Mouse (Mus musculus): ENCODE measurements around the gene Pias4.
"Not testable (repeated sequence)": the region's sequence is repeated elsewhere in the genome, so short reads cannot be mapped to it uniquely, and the experiment has no call there.

Pias4 gene

GRCm38 (mm10) chr10:81190912-81191321 is 23.2 kb upstream of the Pias4 start:
- no peak for DNase-seq (ENCODE audit: low spot score)

DNA sequence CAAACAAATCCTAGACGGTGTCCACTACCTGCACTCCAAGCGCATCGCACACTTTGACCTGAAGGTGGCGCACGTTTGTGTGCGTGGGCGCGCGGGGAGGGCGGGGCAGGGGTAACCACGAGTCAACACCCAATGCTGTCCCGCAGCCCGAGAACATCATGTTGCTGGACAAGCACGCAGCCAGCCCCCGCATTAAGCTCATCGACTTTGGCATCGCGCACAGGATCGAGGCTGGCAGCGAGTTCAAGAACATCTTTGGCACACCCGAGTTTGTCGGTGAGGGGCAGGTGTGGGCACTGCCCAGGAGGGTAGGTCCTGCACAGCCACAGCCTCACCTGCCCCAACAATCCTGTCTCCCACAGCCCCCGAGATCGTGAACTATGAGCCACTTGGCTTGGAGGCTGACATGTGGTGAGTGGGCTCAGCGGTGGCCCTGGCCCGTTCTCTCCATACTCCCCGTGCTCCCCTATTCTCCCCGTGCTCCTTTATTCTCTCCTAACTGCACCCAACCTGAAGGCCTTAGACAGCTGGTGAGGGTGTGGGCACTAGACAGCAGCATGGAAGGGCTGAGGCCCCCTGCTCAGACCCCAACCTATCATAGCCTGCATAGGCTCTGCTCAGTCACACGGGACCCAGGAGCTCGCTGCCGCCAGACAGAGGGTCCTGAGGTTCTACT is 22.7 kb upstream of the Pias4 start:
- no peak for DNase-seq (ENCODE audit: low spot score)

DNA sequence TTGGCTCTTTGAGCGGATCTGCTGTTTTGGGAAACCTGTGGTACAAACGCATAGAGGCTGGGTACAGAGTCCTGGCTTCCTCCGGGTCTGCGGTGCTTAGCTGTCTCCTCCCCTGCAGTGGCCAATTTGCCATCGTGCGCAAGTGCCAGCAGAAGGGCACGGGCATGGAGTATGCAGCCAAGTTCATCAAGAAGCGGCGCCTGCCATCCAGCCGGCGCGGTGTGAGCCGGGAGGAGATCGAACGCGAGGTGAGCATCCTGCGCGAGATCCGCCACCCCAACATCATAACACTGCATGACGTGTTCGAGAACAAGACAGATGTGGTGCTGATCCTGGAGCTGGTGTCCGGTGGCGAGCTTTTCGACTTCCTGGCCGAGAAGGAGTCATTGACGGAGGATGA is 22.1 kb upstream of the Pias4 start:
- no peak for DNase-seq (ENCODE audit: low spot score)

GRCm38 (mm10) chr10:81187161-81187560 is 19.4 kb upstream of the Pias4 start:
- DNase-seq (ENCODE audit: low spot score): no peak

DNA sequence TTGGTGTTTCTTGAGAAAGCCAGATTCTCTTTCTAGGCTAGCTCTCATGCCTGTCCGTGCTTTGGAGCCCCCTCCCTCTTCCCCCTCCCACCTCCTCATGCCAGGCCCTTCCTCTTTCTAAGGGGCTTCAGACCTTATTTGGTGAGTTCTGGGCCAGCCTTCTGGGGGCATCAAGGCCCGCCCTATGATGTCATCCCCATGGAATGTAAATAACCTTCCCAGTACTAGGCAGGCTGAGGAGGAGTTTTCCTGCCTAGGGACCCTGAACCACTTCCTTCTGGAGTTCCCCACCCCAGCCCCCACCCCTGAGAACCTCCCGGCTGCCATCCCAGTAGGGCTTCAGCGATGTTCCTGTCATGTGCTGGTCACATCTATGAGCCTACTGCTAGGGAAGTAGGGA is 17.0 kb upstream of the Pias4 start:
- DNase-seq (ENCODE audit: low spot score): peak; percentile 63

DNA sequence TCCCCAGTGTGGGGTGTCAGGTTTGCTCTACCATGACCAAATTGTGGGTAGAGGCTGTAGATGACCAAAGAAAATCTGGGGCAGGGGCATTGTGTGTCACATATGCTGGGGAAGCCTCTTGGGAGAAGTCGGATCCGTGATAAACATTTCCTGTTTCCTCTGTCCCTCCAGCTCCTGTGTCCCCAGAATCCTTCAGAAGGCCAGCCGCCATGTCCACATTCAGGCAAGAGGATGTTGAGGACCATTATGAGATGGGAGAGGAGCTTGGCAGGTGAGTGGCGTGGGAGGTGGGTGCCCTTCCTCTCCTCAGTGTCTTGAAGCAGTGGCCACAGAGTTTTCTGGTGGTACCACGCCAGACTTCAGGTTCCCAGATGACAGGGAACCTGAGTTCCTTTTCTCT is 16.1 kb upstream of the Pias4 start, which contains the start of gene 4930442H23Rik:
4930442H23Rik (minus strand) TSS at position 45 of the 400 bp plus-strand sequence.
- DNase-seq (ENCODE audit: low spot score): no peak

GRCm38 (mm10) chr10:81182336-81183333 is 14.9 kb upstream of the Pias4 start, which contains the start of gene Dapk3:
Gene Dapk3, plus strand, starts transcription at chr10:81183005.
- peak; percentile 98 for DNase-seq (ENCODE audit: low spot score)

GRCm38 (mm10) chr10:81181860-81182259 is 14.1 kb upstream of the Pias4 start:
- DNase-seq (ENCODE audit: low spot score): not testable (repeated sequence)

- DNase-seq (ENCODE audit: low spot score): no peak
Measured at GRCm38 (mm10) chr10:81180946-81181345, 13.2 kb upstream of the Pias4 start.

DNA sequence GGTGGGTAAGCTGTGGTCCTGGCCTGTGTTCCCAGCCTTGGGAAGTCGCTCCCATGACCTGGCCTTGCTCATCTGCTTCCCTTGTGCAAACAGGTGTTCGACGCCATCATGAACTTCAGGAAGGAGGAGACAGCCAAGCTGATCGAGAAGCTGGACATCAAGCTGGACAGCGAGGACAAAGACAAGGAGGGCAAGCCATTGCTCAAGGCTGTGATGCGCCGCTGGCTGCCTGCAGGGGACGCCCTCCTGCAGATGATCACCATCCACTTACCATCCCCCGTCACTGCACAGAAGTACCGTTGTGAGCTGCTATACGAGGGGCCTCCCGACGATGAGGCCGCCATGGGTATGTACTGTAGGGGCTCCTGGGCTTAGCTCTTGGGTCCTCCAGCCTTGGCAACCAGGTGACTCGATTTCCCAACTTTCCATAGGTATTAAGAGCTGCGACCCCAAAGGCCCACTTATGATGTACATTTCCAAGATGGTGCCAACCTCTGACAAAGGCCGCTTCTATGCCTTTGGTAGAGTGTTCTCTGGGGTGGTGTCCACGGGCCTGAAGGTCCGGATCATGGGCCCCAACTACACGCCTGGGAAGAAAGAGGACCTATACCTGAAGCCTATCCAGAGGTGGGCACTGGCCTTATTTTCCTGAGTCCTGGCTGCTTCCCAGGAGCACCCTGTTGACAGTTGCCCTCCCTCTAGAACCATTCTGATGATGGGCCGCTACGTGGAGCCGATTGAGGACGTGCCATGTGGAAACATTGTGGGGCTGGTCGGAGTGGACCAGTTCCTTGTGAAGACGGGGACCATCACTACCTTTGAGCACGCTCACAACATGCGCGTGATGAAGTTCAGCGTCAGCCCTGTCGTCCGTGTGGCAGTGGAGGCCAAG is 12.0 kb upstream of the Pias4 start:
- DNase-seq (ENCODE audit: low spot score): no peak

- DNase-seq (ENCODE audit: low spot score): no peak
Measured at GRCm38 (mm10) chr10:81178927-81179326, 11.2 kb upstream of the Pias4 start.

DNA sequence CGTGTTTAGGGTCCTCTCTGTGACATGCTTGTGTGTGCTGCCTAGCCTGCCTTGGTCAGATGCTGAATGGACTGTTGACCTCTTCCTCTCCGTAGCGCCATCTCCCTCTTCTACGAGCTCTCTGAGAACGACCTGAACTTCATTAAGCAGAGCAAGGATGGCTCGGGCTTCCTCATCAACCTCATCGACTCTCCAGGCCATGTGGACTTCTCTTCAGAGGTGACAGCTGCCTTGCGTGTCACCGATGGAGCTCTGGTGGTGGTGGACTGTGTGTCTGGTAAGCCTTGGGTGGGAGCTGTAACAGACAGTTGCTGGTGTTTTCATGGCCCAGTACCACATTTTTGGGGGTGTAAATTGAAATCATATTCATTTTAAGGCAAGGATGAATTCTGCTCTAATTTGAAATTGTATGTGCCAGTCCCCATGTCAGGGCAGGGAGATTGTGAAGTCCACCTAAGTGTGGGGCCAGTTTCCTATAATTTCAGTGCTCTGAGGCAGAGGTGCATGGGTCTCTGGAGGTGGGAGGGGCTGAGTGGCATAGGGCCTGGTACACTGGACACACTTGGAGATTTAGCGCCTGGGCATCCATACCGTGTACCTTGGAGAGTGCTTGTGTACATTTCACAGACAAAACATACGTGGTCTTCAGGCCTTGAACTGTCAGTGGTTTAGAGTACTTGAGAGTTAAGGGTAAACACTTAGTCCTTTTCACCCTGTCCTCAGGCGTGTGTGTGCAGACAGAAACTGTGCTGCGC is 10.4 kb upstream of the Pias4 start:
- DNase-seq (ENCODE audit: low spot score): no peak

- no peak for DNase-seq (ENCODE audit: low spot score)
Measured at GRCm38 (mm10) chr10:81177491-81177925, 9.8 kb upstream of the Pias4 start.

GRCm38 (mm10) chr10:81176466-81177271 is 8.9 kb upstream of the Pias4 start, which contains the start of gene Eef2:
Gene Eef2, plus strand, starts transcription at chr10:81176631.
- DNase-seq (ENCODE audit: low spot score): peak; percentile 98

DNA sequence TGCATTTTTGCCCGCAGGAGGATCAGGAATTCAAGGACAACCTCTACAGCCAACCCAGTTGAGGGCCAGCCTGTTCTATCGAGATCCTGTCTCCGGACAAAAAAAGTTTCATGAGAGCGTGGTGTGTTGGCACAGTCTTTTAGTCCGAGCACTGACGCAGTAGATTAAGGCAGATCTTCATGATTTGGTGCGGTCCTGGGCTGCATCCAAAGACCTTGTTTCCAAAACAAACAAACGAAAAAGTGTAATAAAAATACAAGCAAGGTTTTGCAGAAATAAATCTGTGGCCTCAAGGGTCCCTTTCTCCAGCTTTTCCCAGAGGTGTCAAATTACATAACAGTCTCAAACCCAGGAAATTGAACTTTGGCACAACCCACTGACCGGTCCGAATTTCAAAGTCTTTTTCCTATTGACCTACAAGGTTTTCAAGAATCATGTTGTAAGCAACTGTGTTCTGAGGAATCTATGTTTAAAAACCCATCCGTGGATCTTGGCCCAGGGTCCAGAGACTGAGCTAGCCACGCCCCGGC is 8.3 kb upstream of the Pias4 start:
- DNase-seq (ENCODE audit: low spot score): no peak

- DNase-seq (ENCODE audit: low spot score): not testable (repeated sequence)
Measured at GRCm38 (mm10) chr10:81175345-81175701, 7.6 kb upstream of the Pias4 start.

- peak; percentile 91 for DNase-seq (ENCODE audit: low spot score)
Measured at GRCm38 (mm10) chr10:81174617-81175344, 7.1 kb upstream of the Pias4 start.

GRCm38 (mm10) chr10:81173132-81173531 is 5.4 kb upstream of the Pias4 start:
- peak; percentile 78 for DNase-seq (ENCODE audit: low spot score)

DNA sequence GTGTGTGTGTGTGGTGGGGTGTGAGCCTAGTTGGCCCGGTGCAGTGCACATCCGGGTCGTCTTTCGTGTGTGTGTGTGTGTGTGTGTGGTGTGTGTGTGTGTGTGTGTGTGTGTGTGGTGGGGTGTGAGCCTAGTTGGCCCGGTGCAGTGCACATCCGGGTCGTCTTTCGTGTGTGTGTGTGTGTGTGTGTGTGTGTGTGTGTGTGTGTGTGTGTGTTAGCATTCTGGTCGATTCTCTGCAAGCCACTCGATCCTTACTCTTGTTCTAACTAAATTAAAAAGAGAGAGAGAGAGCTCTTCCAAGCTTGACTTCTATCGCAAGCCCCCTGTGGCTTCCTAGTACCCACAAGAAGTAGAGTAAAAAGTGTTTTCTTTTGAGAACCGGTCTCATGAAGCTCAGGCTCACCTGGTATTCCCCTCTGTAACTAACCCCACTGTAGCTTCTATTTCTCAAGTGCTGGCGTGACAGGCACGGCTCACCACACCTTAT is 1.7 kb upstream of the Pias4 start:
- DNase-seq (ENCODE audit: low spot score): not testable (repeated sequence)
